Mouse (Mus musculus): ENCODE measurements around the gene Syt15.

The Syt15 gene

GRCm38 (mm10) chr14:34219295-34219694 is at the start of gene Syt15:
Gene Syt15, plus strand, starts transcription at chr14:34219595.
- DNase-seq: no peak

- no peak for DNase-seq
Observed at GRCm38 (mm10) chr14:34171107-34171506, 48.3 kb upstream of the Syt15 start.

- no peak for DNase-seq
Observed at GRCm38 (mm10) chr14:34179351-34179750, 40.0 kb upstream of the Syt15 start.

GRCm38 (mm10) chr14:34183101-34183500 is 36.3 kb upstream of the Syt15 start:
- no peak for DNase-seq

GRCm38 (mm10) chr14:34188629-34189028 is 30.8 kb upstream of the Syt15 start:
- peak; percentile 43 for DNase-seq

- DNase-seq: no peak
Observed at GRCm38 (mm10) chr14:34190361-34190760, 29.0 kb upstream of the Syt15 start.

GRCm38 (mm10) chr14:34193879-34194278 is 25.5 kb upstream of the Syt15 start:
- DNase-seq: no peak

GRCm38 (mm10) chr14:34195466-34195865 is 23.9 kb upstream of the Syt15 start:
- DNase-seq: no peak

- no peak for DNase-seq
Observed at GRCm38 (mm10) chr14:34196706-34197105, 22.7 kb upstream of the Syt15 start.

GRCm38 (mm10) chr14:34200738-34201230 is 18.6 kb upstream of the Syt15 start:
- DNase-seq: peak; percentile 62

GRCm38 (mm10) chr14:34201231-34202035 is 18.0 kb upstream of the Syt15 start, which contains the start of gene Gprin2:
Gene Gprin2, minus strand, starts transcription at chr14:34201653.
- peak; percentile 72 for DNase-seq

- no peak for DNase-seq
Observed at GRCm38 (mm10) chr14:34207996-34208395, 11.4 kb upstream of the Syt15 start.

GRCm38 (mm10) chr14:34208651-34209050 is 10.7 kb upstream of the Syt15 start:
- DNase-seq: peak; percentile 48

- no peak for DNase-seq
Observed at GRCm38 (mm10) chr14:34209080-34209479, 10.3 kb upstream of the Syt15 start.

- no peak for DNase-seq
Observed at GRCm38 (mm10) chr14:34209942-34210341, 9.5 kb upstream of the Syt15 start.

GRCm38 (mm10) chr14:34215451-34216127 is 3.8 kb upstream of the Syt15 start:
- peak; percentile 15 for DNase-seq

GRCm38 (mm10) chr14:34219786-34220198 is 397 bp downstream of the Syt15 start:
- DNase-seq: no peak

- no peak for DNase-seq
Observed at GRCm38 (mm10) chr14:34220426-34220825, 1.0 kb downstream of the Syt15 start.

GRCm38 (mm10) chr14:34221416-34222077 is 2.2 kb downstream of the Syt15 start:
- DNase-seq: no peak

GRCm38 (mm10) chr14:34223362-34223898 is 4.0 kb downstream of the Syt15 start:
- DNase-seq: no peak

- no peak for DNase-seq
Observed at GRCm38 (mm10) chr14:34225986-34226385, 6.6 kb downstream of the Syt15 start.

GRCm38 (mm10) chr14:34226566-34226965 is 7.2 kb downstream of the Syt15 start:
- no peak for DNase-seq

- DNase-seq: no peak
Observed at GRCm38 (mm10) chr14:34227981-34228380, 8.6 kb downstream of the Syt15 start.
